1 mouse cellular context compared by ENCODE assay signal in genomic region chr6:116607230-116607629, GRCm38 (mm10).
A peak's percentile ranks its signal among the peaks of the same experiment; 100 is the strongest.
TF ChIP-seq lines count a peak whose summit lies in the region.

No protein-coding gene starts in this region.

TF ChIP-seq in CH12.LX, 34 proteins besides CTCF, POLR2A, EP300 and RAD21:
- TF ChIP-seq SMC3 (IDR thresholded peaks at IDR 0.05; ENCODE audit: low read depth, low read length) (peak; percentile 46), POLR2AphosphoS2 (IDR thresholded peaks at IDR 0.05; ENCODE audit: low read depth, low read length) (no peak)
